Mouse (Mus musculus): ENCODE measurements around the gene Rab11fip4.

DNA sequence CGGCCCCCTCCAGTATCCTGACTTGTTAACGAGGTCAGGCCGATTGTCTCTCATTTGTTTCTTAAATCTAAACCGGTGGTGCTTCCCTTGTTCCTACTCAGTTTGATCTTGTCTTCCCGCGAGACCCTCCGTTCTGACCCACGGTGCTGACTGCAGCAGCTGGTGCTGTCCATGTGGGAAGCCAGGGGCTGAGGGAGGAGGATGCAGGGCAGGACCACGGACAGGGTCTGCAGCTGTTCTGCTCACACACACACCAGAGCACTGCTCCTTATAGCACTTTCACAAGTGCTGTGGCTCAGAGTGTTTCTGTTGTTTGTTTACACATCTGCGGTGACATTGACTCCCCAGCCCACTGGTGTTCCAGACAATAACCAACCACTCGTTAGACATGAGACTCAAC lies 2.5 kb downstream of the Rab11fip4 start:
- TF ChIP-seq POLR2A (IDR thresholded peaks at IDR 0.05; ENCODE audit: low read depth, low read length) (no peak), CTCF (conservative IDR thresholded peaks at IDR 0.05; ENCODE audit: insufficient read depth, insufficient read length, low read depth, low read length) (no peak)
